Mouse (Mus musculus) layer of hippocampus, adult 9-11 months (tissue): Measurements from ENCODE around the gene 4933405L10Rik.

ENCODE experiments used
- DNase-seq: peaks from one replicate; pipeline ENCODE4 v3.0.0; 2022

The 4933405L10Rik gene

DNA sequence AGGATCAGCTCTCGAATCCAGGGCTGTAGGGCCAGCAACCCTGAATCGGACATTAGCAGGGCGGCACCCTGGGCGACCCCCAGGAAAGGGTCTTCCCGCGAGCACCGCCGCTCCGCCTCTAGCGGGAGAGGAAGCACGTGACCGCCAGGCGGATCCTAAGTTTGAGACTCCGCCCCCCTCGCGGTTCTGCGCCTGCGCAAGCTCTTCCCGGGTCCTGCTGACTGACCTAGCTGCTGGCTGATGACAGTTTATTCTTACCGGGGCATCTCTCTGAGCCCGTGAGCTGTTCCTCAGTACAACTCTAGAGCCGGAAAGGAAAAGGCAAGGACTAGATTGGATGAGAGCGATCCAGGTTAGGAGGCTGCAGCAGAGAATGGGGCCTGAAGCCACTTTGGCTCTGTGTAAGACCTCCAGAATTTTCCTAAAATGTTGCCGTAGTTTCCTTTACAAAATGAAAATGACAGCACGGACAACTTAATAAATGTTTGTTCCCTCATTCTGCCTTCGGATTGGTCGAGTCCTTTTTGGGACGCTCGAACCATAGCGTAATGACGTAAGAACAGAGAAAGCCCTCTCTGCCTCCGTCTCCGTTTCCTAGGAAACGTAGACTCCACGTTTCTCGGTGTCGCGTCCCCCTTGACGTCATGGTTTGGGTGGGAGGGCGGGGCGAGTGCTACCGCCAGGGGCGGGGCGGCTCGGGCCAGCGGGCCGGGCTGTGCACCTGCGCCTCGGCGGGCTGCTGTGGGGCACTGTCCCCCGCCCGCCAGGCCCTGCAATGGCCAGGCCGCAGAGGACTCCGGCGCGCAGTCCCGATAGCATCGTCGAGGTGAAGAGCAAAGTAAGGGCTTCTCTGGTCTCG, 6.3 kb upstream of the 4933405L10Rik start, which contains the start of the genes Acd and Pard6a:
TSS of gene Acd (minus strand) at position 137 of the 859 bp plus-strand sequence.
TSS of gene Pard6a (plus strand) at position 183 of the 859 bp plus-strand sequence.
- DNase-seq, result peak; percentile 95

DNA sequence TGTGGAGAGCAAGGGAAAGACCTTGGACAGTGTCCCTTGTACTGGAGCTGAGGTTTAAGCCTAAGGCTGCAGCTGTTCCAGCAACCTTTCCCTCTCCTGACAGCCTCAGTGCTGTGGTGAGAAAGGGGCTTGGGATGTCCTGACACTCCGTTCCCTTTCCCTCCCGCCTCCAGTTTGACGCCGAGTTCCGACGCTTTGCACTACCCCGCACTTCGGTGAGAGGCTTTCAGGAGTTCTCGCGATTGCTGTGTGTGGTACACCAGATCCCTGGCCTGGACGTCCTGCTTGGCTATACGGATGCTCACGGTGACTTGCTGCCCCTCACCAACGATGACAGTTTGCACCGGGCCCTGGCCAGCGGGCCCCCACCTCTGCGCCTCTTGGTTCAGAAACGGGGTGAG, 5.5 kb upstream of the 4933405L10Rik start:
- DNase-seq, result no peak

GRCm38 (mm10) chr8:105702731-105703415, 4.6 kb upstream of the 4933405L10Rik start:
- no peak for DNase-seq

DNA sequence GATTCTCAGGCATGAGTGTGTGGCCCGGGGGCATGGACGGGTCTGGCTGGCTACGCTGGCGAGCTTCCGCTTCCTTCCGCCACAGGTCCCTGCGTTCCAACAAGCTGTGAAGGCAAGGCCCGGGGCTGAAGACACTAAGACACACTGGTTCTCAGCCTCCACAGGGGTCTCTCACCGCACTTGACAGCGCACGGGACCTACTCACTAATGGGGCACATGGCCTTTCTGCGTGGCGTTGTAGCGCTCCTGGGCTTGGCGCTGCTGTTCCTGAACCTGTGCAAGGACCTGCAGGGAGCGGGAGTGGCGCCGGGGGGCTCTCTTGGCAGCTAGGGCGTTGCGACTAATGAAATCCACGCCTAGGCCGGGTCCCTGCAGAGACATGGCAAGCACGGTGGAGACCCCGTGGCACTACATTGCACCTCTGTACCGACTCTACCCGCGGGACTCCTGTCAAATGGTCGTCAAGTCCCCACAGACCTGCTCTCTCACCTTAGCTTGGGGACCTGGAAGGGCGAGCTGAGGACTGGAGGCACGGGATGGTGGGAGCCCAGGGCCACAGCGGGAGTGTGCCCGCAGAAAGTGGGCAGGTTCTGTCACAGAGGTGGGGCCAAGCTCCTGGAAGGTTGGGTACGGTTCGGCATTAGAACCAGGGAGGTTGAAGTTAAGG, 3.2 kb upstream of the 4933405L10Rik start:
- DNase-seq, result no peak

- DNase-seq, result no peak
These were observed 2.5 kb upstream of the 4933405L10Rik start for GRCm38 (mm10) chr8:105704955-105705354.

- no peak for DNase-seq
These were observed 1.0 kb upstream of the 4933405L10Rik start for GRCm38 (mm10) chr8:105706426-105706825.

DNA sequence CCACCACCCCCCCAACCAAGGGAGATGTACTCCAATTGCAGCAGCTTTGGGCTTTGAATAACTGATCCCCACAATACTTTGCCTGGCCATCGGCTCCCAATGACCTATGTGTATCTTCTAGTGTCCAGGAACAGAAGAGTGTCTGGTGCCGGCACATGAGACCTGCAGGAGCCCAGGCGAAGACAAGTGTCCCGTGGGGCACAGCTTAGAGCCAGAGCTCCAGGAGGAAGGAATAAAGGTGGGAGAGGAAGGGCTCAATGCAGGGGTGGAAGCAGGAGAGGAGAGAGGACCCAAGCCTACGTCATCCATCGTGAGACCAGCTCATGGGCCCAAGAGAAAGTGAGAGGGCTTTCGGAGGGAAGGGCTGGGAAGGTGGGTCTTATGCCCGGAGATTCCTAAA, 1.2 kb downstream of the 4933405L10Rik start:
- no peak for DNase-seq

- no peak for DNase-seq
These were observed 1.9 kb downstream of the 4933405L10Rik start for GRCm38 (mm10) chr8:105709317-105709716.

- DNase-seq, result no peak
These were observed 4.8 kb downstream of the 4933405L10Rik start for GRCm38 (mm10) chr8:105712286-105712685.

GRCm38 (mm10) chr8:105714139-105714538, 6.7 kb downstream of the 4933405L10Rik start:
- DNase-seq, result peak; percentile 75

DNA sequence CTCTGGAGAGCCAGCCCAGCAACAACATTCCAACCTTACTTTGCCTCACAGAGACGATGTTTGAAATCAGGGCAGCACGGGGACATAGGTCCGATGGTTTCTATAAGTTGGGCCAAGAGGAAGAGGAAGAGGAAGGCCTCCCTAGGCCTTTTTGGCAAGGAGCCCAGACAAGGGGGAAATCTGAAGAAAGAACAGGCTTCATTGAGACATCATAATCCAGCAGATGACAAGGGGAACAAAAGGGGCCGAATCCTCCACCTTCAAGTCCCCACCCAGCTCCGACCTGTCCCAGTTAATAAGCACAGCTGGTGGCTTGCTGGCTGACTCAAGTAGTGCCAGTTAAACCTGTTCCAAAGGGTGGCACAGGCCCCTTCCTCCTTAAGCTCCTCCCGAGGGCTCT, 7.6 kb downstream of the 4933405L10Rik start:
- DNase-seq, result no peak

GRCm38 (mm10) chr8:105716302-105716945, 9.0 kb downstream of the 4933405L10Rik start:
- no peak for DNase-seq

GRCm38 (mm10) chr8:105719637-105720036, 12.2 kb downstream of the 4933405L10Rik start:
- no peak for DNase-seq

DNA sequence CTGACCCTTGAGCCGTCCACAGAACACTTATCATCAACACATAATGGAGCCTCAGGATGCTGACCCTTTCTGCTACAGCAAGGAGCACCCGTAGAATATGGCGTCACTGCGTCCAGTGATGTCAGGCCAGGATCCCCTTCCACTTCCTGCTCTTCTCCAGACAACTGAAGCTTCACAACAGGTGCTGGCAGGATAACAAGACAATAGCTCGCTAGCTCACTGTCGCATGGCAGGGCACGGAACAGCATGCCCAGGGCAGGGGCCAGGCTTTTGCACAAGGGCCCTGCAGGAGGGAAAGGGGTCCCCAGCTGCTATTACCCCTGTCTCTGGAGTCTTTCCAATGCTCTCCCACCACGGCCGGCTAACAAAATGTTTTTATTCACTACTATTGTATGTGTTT, 15.4 kb downstream of the 4933405L10Rik start:
- no peak for DNase-seq

DNA sequence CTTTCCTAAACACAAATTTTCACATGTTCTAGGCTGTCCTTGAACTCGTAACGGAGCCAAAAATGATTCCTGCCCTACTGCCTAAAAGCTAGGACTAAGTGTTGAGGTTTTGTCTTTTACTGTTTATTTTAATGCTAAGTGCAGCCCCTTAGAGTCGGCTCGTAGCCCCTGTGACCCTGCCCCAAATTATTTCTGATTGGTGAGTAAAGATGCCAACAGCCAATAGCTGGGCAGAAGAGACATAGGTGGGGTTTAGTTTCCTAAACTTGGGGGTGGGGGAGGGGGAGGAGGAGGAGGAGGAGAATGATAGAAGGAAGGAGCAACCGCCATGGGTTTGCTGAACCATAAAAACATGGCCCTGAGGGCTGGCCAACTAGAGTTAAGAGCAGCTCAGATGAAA, 18.3 kb downstream of the 4933405L10Rik start:
- no peak for DNase-seq

DNA sequence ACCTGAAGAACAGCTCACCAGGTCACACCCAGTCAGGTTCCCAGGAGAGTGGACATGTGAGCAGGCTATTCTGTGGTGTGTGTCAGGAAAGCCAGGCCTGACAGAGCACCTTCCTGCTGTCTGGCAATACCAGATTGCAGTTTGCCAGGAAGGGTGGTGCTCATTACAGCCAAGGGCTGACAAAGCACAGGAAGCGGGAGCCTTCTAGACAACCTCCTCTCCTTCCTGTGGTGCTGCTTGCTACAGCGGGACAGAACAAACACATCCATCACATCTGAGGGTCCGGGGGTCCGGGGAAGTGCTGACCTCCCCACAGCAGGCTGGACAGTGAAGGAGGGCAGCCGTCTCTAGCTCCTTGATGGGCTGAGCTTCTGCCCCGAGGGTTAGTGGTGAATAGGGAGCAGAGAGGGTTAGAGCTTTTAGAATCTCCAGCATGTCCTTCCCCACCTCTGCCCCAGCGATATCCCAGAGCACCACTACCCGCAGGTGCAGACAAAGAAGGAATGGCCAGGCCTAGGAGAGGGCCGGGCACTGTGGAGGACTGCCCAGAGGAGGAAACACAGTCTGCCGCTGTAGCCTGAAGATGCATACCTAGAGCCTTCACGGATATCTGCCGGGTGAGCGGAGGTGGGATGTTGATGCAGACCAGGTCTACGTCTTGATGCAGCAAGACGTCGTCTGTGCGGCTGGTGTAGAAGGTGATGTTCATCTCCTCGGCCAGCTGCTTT, 20.1 kb downstream of the 4933405L10Rik start:
- no peak for DNase-seq

- no peak for DNase-seq
These were observed 24.7 kb downstream of the 4933405L10Rik start for GRCm38 (mm10) chr8:105732186-105732585.

GRCm38 (mm10) chr8:105739216-105739615, 31.8 kb downstream of the 4933405L10Rik start:
- no peak for DNase-seq

DNA sequence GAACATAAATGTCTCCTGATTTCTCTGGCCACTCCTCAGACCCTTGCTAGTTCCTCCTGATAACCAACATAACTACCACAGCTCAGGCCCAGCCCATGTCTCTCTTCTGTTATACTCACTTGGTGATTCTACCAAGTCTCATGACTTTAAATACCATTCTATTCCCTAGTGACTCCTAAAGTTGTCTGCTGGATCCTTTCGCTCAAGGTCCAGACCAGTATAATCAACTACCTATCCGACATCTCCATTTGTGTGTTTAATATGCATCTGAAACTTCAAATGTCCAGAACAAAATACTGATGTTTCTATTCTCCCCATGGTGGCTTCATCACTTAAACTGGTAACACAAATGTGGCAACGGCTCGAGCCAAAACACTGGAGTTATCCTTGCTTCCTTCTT, 35.8 kb downstream of the 4933405L10Rik start:
- DNase-seq, result no peak

DNA sequence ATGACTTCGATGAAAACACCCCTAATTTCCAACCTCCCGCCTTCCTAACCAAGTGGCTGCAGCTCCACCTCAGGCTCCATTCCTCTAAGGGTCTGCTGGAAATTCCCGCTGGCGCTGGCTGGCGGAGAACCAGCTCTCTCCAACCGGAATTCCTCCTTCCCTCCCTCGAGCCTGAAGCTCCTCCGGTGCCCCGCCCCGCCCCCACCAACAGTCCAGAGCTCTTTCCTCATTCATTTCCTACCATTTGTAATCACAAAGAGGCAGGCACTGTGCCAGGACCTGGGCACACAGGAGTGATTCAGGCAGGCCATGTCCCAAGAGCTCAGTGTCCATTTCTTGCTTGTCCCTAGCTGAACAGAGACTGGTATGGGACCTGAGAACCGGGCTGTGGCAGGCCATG, 43.2 kb downstream of the 4933405L10Rik start:
- DNase-seq, result peak; percentile 44

DNA sequence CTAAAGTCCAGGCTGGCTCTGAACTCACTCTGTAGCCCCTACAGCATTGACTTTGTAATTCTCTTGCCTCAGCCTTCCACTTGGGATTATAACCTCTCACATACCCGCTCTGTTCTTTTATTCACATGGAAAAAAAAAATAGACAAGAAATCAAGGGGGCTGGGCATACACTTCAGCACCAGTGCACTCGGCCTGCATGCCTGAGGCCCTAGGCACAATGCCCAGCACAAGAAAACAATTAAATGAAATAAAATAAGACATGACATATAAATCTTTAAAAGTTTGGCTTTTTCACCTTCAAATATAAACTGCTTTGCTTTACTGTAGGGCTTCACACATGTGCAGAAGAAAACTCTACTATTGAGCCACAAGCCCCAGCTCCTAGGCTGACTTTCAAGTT, 46.5 kb downstream of the 4933405L10Rik start:
- DNase-seq, result no peak

- DNase-seq, result no peak
These were observed 47.2 kb downstream of the 4933405L10Rik start for GRCm38 (mm10) chr8:105754688-105755087.
